Mouse (Mus musculus) E14TG2a.4 (cell line): Measurements from ENCODE around the gene Ccdc54.

Experiments used
- CTCF ChIP-seq: conservative IDR thresholded peaks from 2 replicates; pipeline ENCODE4 v1.5.1; 2014; ENCODE audit warnings: low read length
- NANOG ChIP-seq: IDR thresholded peaks from 2 replicates; pipeline ENCODE4 v1.6.1; 2014; ENCODE audit warnings: borderline replicate concordance, low read length, mixed read lengths
- POU5F1 ChIP-seq: IDR thresholded peaks from 2 replicates; pipeline ENCODE4 v1.6.1; 2014; ENCODE audit warnings: low read length, borderline replicate concordance

- TF ChIP-seq CTCF, result no peak
- no peak for TF ChIP-seq POU5F1
- TF ChIP-seq NANOG, result no peak
These were observed 1.3 kb downstream of the Ccdc54 start for GRCm38 (mm10) chr16:50589574-50590151.
